Mouse (Mus musculus): ENCODE measurements at regions not wholly inside any gene's neighbourhood (a gene's known extent, or its start where the extent isn't known, plus 50 kb on each side); places are given as distances from the start of the nearest gene placed in this dataset.

DNA sequence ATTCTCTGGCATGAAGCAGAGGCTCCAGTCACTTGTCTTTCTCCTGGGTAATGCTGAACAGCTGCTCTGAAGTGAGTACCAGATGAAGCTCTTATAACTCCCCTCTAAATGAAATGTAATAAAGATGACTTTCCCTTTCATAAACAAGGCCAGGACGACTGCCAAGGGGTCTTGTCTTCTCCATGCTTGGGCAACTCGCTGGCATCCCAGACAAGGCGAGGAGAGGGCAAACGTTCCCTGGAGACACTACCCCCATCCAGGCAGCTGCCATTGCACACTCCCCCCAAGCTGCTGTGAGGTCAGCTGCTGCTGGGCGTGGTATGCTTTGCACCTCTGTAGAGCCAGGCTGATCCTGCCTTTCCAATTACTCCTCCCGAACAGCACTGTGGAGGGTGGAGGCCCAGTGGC is 63.1 kb upstream of the Cxcl12 start:
- no peak for TF ChIP-seq CTCF (IDR thresholded peaks at IDR 0.05; ENCODE audit: low read depth, low read length)
- no peak for TF ChIP-seq EP300 (IDR thresholded peaks at IDR 0.05; ENCODE audit: insufficient read depth, low read depth, low read length)
- TF ChIP-seq POLR2A (IDR thresholded peaks at IDR 0.05; ENCODE audit: insufficient read depth, low read length): no peak

Measured in ES-Bruce4 (cell line).